Mouse (Mus musculus) myocyte (in vitro differentiated cells): ENCODE data around the gene Rpia.

Experiments
- CEBPB ChIP-seq: IDR thresholded peaks from 2 replicates; pipeline ENCODE4 v1.6.1; 2011; ENCODE audit warnings: mild to moderate bottlenecking, moderate library complexity; ENCODE audit not compliant: poor library complexity, insufficient read depth, severe bottlenecking
- POLR2A ChIP-seq: IDR thresholded peaks from one replicate; pipeline ENCODE4 v1.6.1; 2011; ENCODE audit warnings: low read depth, mild to moderate bottlenecking, control low read depth, moderate library complexity; ENCODE audit not compliant: insufficient read length
- POLR2AphosphoS2 ChIP-seq: IDR thresholded peaks from one replicate; pipeline ENCODE4 v1.6.1; 2011; ENCODE audit warnings: low read depth, control low read depth; ENCODE audit not compliant: insufficient read length
- REST ChIP-seq: IDR thresholded peaks from one replicate; pipeline ENCODE4 v1.6.1; 2011; ENCODE audit warnings: mild to moderate bottlenecking, control low read depth, moderate library complexity; ENCODE audit not compliant: insufficient read depth, insufficient read length
- SRF ChIP-seq: IDR thresholded peaks from one replicate; pipeline ENCODE4 v1.6.1; 2011; ENCODE audit warnings: low read depth; ENCODE audit not compliant: control insufficient read depth, insufficient read length
- USF1 ChIP-seq: IDR thresholded peaks from one replicate; pipeline ENCODE4 v1.6.1; 2011; ENCODE audit warnings: low read depth, mild to moderate bottlenecking, control low read depth, moderate library complexity

DNA sequence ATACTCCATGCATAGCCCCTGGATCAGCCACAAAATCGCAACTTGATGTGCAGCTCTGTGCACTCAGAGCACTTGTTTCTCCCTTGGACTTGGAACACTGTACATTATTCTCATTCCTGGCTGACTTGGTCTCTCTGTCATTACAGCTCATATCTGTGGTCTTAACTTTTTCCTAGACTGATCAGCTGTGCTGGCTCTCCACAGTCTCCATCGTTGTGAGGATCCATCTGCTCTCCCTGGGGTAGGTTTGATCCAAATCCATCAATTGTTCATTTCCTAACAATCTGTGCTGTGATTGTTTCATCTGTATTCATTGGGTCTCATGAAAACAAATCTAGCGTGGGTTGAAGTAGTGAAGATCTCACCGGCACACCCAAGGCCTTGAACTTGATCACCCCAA, 49.2 kb downstream of the Rpia start:
- no peak for TF ChIP-seq POLR2A
- TF ChIP-seq USF1: no peak
- no peak for TF ChIP-seq REST
- no peak for TF ChIP-seq CEBPB
- TF ChIP-seq SRF: no peak
- no peak for TF ChIP-seq POLR2AphosphoS2
